Mouse (Mus musculus) midbrain, embryonic 14.5 days (tissue): ENCODE results near the gene Pla2g10. TPM values are rescaled to one million over a fixed set of nuclear protein-coding genes. Genes with fewer than 3 reads are reported as not detected.
"Not testable (repeated sequence)": the region's sequence is repeated elsewhere in the genome, so short reads cannot be mapped to it uniquely, and the experiment has no call there.

ENCODE experiments used
- ATAC-seq: fragments of 200-750 bp; cut with Nextera tagmentation; 2 replicates; pipeline ENCODE4 v1.8.0; 2017; ENCODE audit warnings: moderate number of reproducible peaks, moderate library complexity; ENCODE audit not compliant: low FRiP score, low TSS enrichment
- DNase-seq: peaks from one replicate; pipeline ENCODE4 v3.0.0-alpha.2; 2015
- H3K27ac ChIP-seq: fragments of 300-500 bp; sonication (generic); replicated peaks from 2 replicates; pipeline ENCODE4 v1.5.1; 2014; ENCODE audit warnings: mild to moderate bottlenecking, low read depth, low read length, moderate library complexity
- H3K27me3 ChIP-seq: fragments of 300-500 bp; sonication (generic); 2 replicates; pipeline ENCODE4 v1.6.1; 2014; ENCODE audit warnings: low read length, control low read depth, mixed read lengths; ENCODE audit not compliant: control insufficient read depth, insufficient read depth
- H3K36me3 ChIP-seq: fragments of 300-500 bp; sonication (generic); 2 replicates; pipeline ENCODE4 v1.6.1; 2014; ENCODE audit warnings: low read length, control low read depth; ENCODE audit not compliant: control insufficient read depth, insufficient read depth
- H3K4me1 ChIP-seq: fragments of 300-500 bp; sonication (generic); 2 replicates; pipeline ENCODE4 v1.6.1; 2014; ENCODE audit warnings: mild to moderate bottlenecking, antibody characterized with exemption, low read length, control low read depth; ENCODE audit not compliant: control insufficient read depth, insufficient read depth
- H3K4me2 ChIP-seq: fragments of 300-500 bp; sonication (generic); 2 replicates; pipeline ENCODE4 v1.6.1; 2014; ENCODE audit warnings: mild to moderate bottlenecking, low read length, moderate library complexity
- H3K4me3 ChIP-seq: fragments of 300-500 bp; sonication (generic); replicated peaks from 2 replicates; pipeline ENCODE4 v1.5.1; 2014; ENCODE audit warnings: low read depth, low read length
- H3K9ac ChIP-seq: fragments of 300-500 bp; sonication (generic); replicated peaks from 2 replicates; pipeline ENCODE4 v1.6.1; 2014; ENCODE audit warnings: mild to moderate bottlenecking, low read length, moderate library complexity
- H3K9me3 ChIP-seq: fragments of 300-500 bp; sonication (generic); 2 replicates; pipeline ENCODE4 v1.6.1; 2016; ENCODE audit warnings: low read length, control low read depth, mixed read lengths; ENCODE audit not compliant: control insufficient read depth
- WGBS: fragments of 180-500 bp; shearing (Covaris S2); extraction: QIAGEN DNeasy Blood & Tissue Kit; methylation state at CpG from one replicate; pipeline ENCODE4 v1.1.7; 2014; 5-methylcytosine and 5-hydroxymethylcytosine counted together
- polyA plus RNA-seq: library from polyadenylated mRNA; unstranded; fragments of >200 nt; fragmentation: Nextera tagmentation; extraction: Ambion mirVana; gene quantifications from 2 replicates; pipeline ENCODE4 v1.2.1, GENCODE M21; 2014

The Pla2g10 gene
- polyA plus RNA-seq, 1 experiment from 2014 or later, result not detected

DNA sequence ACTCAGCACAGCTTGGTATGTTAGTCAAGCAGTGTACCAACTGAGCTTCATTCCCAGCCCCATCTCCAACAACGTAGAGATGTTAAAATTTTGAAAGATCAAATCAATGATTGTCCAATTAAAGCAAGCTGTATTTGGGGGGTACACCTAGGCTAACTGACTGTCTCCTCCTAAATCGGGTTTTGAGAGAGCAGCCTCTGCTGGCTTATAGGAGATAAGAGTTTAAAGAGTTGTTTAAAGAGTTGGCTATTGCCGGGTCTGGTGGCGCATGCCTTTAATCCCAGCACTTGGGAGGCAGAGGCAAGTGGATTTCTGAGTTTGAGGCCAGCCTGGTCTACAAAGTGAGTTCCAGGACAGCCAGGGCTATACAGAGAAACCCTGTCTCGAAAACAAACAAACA lies 59.9 kb downstream of the Pla2g10 start:
- not testable (repeated sequence) for H3K27me3 ChIP-seq, H3K9me3 ChIP-seq, DNase-seq, H3K36me3 ChIP-seq, H3K9ac ChIP-seq, ATAC-seq, H3K4me3 ChIP-seq, H3K27ac ChIP-seq
- 82% methylated on average over 5 of the region's 5 CpGs for WGBS
- Histone ChIP-seq H3K4me2 (peak overlapping the region; percentile 85), H3K4me1 (peaks cover 14% of the 10 kb centered on the region)

DNA sequence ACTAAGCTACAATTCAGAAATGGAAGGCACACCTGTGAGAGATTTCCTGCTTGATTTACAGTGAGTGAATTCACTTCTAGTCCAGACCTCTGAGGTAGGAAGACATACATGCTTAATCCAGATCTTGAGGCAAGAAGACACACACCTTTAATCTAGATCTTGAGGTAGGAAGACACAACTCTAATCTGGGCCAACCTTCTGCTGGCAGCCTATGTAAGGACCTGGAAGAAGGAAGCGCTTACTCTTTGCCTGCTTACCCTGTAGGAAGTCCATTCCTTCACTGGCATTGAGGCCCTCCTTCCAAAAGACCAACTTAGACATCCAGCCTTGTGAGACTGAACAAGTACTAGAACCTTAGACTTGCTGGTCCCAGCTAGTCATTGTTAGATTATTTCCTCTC lies 61.5 kb downstream of the Pla2g10 start:
- no peaks in the 10 kb centered on the region for H3K9me3 ChIP-seq
- no peak for ATAC-seq
- 85% methylated on average over 1 of the region's 1 CpGs for WGBS
- no peak overlapping the region for H3K4me2 ChIP-seq
- H3K36me3 ChIP-seq, result peaks cover 8% of the 10 kb centered on the region
- no peak overlapping the region for H3K27ac ChIP-seq
- H3K27me3 ChIP-seq, result no peaks in the 10 kb centered on the region
- no peak overlapping the region for H3K4me3 ChIP-seq
- no peak for DNase-seq
- H3K9ac ChIP-seq, result no peak overlapping the region
- peaks cover 14% of the 10 kb centered on the region for H3K4me1 ChIP-seq

- ATAC-seq (no peak), DNase-seq (no peak)
- 80% methylated on average over 10 of the region's 10 CpGs for WGBS
- peak overlapping the region; percentile 67 for H3K4me3 ChIP-seq
- no peaks in the 10 kb centered on the region for H3K9me3 ChIP-seq
- no peaks in the 10 kb centered on the region for H3K27me3 ChIP-seq
- peak overlapping the region; percentile 87 for H3K4me2 ChIP-seq
- H3K4me1 ChIP-seq, result peaks cover 14% of the 10 kb centered on the region
- peaks cover 8% of the 10 kb centered on the region for H3K36me3 ChIP-seq
- H3K27ac ChIP-seq, result peak overlapping the region; percentile 82; the same call in 1 of the 2 replicates
- H3K9ac ChIP-seq, result peak overlapping the region; percentile 71; the same call in 1 of the 2 replicates
Measured at GRCm38 (mm10) chr16:13668402-13669108, 62.2 kb downstream of the Pla2g10 start.

GRCm38 (mm10) chr16:13667878-13668343 lies 62.9 kb downstream of the Pla2g10 start, which contains the start of gene Parn:
Parn (minus strand) TSS chr16:13668170.
- H3K9me3 ChIP-seq, result no peaks in the 10 kb centered on the region
- ATAC-seq (peak; percentile 88), DNase-seq (peak; percentile 96)
- H3K27ac ChIP-seq, result peak within 1 kb of the TSS; percentile 82
- H3K4me2 ChIP-seq, result peak within 1 kb of the TSS; percentile 87
- H3K27me3 ChIP-seq, result no peaks in the 10 kb centered on the region
- H3K4me1 ChIP-seq, result peaks cover 11% of the 10 kb centered on the region
- peaks cover 12% of the 10 kb centered on the region for H3K36me3 ChIP-seq
- under 1% methylated on average over 35 of the region's 35 CpGs for WGBS
- H3K4me3 ChIP-seq, result peak within 1 kb of the TSS; percentile 67
- H3K9ac ChIP-seq, result peak within 1 kb of the TSS; percentile 71

Other genes starting within 250 kb of the Pla2g10 start
- 27.2 and 32.9 TPM in 2 replicates for gene Parn, start 62.8 kb downstream of the Pla2g10 start, polyA plus RNA-seq
- gene Bfar, start 59.1 kb downstream of the Pla2g10 start, polyA plus RNA-seq, result 50.7 and 53.8 TPM in 2 replicates
- gene 3110001I22Rik, start 59.1 kb downstream of the Pla2g10 start, polyA plus RNA-seq, result 7.1 and 9.1 TPM in 2 replicates
- 78.4 and 102 TPM in 2 replicates for gene Rrn3, start 49.7 kb upstream of the Pla2g10 start, polyA plus RNA-seq
- gene Ntan1, start 87.9 kb upstream of the Pla2g10 start, polyA plus RNA-seq, result 205 and 213 TPM in 2 replicates
- 54.7 and 77.8 TPM in 2 replicates for gene Pdxdc1, start 172.1 kb upstream of the Pla2g10 start, polyA plus RNA-seq
- gene Mpv17l, start 172.2 kb upstream of the Pla2g10 start, polyA plus RNA-seq, result 22.0 and 23.4 TPM in 2 replicates